Mouse (Mus musculus) R1 (cell line): ENCODE results near the gene Rpf2.
A peak's percentile ranks its signal among the peaks of the same experiment; 100 is the strongest.

Experiments used
- DNase-seq: peaks from one replicate; pipeline ENCODE4 v3.0.0-alpha.2; 2018; ENCODE audit warnings: low read depth, low spot score

Rpf2 gene

DNA sequence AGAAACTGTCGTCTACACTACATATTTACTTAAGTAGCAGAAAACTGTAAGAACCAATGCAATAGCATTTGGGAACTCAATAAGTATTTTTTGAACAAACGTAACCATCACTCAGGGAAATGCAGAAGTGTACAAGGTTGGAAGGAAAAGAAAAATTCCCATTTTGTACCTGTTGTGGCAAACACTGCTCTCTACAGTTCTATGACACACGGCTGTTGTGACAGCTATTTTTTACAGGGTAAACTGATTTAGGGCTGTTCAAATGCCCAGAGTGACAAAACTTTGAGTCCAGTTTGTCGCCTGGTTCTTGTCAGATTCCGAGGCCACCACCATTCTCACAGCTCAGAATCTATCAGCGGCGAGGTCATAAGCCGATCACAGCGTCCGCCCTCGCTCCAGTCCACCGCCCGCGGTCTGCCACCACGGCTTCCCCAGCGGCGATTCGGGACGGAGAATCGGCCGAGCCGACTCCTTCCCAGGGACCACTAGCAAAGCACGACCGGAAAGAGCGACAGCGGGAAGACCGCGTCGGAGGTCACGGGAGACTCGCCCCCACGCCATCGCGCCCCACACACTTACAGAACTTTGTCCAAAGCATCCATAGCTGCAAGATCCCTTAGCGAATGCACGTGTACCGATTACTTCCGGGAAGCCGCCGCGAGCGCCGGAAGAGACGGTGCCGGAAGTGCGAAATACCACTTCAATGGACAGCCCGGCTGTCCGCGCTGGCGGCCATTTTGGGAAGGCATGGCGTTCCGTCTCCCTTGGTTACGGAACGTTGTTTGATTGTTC, at the start of gene Rpf2:
TSS of gene Rpf2 (minus strand) at position 663 of the 792 bp plus-strand sequence.
- DNase-seq: peak; percentile 93

- no peak for DNase-seq
These were observed 45.8 kb upstream of the Rpf2 start for GRCm38 (mm10) chr10:40292640-40293039.

- no peak for DNase-seq
These were observed 39.9 kb upstream of the Rpf2 start for GRCm38 (mm10) chr10:40286767-40287166.

GRCm38 (mm10) chr10:40285571-40285970, 38.7 kb upstream of the Rpf2 start:
- no peak for DNase-seq

GRCm38 (mm10) chr10:40284997-40285396, 38.2 kb upstream of the Rpf2 start:
- no peak for DNase-seq

GRCm38 (mm10) chr10:40284179-40284831, 37.5 kb upstream of the Rpf2 start:
- DNase-seq: peak; percentile 31

DNA sequence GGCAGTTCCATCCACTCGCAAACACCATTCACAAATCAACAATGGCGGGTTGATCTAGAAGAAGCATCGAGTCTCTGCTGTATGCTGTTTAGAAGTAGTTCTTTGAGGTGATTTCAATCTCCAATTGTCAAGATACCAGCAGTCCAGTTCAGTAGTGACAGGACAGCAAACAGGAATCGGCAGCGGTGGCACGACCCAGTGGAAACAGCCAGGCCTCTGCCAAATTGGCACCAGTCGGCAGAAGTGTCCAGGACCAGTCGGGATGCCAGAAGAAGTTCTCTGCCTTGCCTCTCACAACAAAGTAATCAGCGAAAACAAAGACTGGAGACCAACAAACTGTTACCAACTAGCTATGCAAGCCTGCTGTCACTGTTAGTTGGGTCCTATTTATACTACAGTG, 36.8 kb upstream of the Rpf2 start:
- DNase-seq: no peak

GRCm38 (mm10) chr10:40281565-40281964, 34.7 kb upstream of the Rpf2 start:
- no peak for DNase-seq

GRCm38 (mm10) chr10:40278317-40278716, 31.5 kb upstream of the Rpf2 start:
- DNase-seq: no peak

DNA sequence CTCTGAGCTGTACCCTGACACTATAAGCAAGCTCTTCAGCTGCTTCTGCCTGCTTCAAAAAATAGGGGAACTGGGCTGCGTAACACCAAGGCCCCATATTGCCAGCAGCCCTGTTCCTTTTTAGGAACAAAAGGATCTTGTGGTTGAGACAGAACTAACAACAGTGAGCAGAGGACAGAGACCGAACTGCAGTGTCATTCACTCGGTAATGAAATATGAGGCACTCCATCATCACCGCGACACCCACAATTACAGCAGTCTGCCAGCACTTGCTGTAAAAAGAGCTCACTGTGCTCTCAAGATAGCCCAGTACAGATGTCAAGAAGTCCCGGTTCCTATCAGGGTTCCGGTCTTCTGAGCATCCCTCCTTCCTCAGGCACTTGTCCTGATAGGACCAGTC, 29.2 kb upstream of the Rpf2 start:
- DNase-seq: no peak

DNA sequence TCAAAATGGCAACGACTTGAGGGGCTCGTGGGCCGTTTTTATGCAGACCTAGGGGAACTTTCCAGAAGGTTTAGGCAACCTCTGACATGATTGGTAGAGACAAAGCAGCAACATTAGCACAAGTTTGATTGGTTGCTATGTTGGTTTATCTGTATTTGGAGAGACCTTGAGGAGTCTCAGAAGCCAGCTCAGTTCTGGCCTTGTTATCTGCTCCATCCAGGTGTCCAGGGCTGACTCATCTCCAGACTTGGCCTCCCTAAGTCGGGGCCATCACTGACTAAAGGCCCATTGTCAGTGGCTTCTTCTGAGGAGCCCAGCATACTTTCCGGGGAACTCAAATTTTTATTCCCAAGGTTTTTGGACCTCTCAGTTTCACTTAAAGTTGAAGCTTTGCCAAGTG, 27.1 kb upstream of the Rpf2 start:
- no peak for DNase-seq

DNA sequence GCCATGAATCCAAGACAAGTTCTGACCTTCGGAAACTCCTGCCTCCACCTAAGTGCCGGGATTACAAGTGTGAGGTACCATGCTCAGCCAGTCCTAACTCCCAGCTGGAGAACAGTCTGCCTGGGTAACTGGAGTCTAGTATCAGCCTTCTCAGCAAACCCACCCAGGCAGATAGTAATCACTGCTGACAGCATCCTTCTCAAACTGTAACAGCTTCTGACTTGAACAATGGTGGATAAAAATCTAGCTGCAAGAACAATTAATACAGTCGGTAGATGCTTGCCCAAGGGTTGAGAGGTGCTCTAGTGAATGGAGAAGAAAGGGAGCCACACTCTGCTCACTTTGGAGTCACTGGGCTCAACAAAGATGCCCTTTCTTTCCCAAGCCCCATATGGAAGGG, 24.4 kb upstream of the Rpf2 start:
- DNase-seq: no peak

GRCm38 (mm10) chr10:40264920-40265319, 18.1 kb upstream of the Rpf2 start:
- DNase-seq: peak; percentile 50

GRCm38 (mm10) chr10:40263691-40264090, 16.9 kb upstream of the Rpf2 start:
- no peak for DNase-seq

GRCm38 (mm10) chr10:40262200-40262599, 15.4 kb upstream of the Rpf2 start:
- no peak for DNase-seq

DNA sequence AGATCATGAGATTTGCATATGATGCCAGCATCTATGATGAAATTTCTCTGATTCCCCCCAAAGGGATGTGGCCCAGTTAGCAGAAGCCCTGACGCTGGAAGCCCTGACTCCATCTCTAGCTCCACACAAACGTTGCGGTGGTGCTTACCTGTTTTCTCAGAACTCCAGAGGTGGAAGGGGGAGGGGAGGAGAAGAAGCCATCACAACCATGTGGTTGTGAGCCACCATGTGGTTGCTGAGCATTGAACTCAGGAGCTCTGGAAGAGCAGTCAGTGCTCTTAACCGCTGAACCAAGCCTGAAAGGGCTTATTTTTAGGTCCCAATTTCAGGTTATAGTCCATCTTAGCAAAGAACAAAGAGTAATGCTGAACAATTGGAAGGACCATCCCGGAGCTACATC, 13.5 kb upstream of the Rpf2 start:
- DNase-seq: no peak

GRCm38 (mm10) chr10:40259542-40259941, 12.7 kb upstream of the Rpf2 start:
- peak; percentile 37 for DNase-seq

DNA sequence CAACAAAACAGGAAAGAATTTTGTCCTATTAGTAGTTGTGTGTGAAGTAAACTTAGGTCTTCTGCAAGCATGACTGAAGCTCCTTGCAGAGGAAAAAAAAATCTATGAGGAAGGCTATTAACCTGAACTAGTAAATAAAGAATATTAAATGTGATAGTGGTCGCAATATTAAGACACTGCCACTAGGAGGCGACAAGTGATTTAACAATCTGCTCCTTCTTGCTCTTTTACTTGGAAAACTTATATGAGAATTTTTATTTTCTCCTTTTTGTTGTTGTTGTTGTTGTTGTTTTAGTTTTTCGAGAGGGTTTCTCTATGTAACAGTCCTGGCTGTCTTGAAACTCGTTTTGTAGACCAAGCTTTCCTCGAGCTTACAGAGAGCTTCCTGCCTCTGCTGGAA, 12.1 kb upstream of the Rpf2 start:
- no peak for DNase-seq

- DNase-seq: peak; percentile 99
These were observed 11.6 kb upstream of the Rpf2 start for GRCm38 (mm10) chr10:40258401-40258966.

- peak; percentile 99 for DNase-seq
These were observed 10.8 kb upstream of the Rpf2 start, which contains the start of gene Gtf3c6 for GRCm38 (mm10) chr10:40257414-40258255. Gene Gtf3c6 (minus strand): TSS chr10:40258108.

GRCm38 (mm10) chr10:40256716-40257115, 9.9 kb upstream of the Rpf2 start:
- DNase-seq: peak; percentile 92

DNA sequence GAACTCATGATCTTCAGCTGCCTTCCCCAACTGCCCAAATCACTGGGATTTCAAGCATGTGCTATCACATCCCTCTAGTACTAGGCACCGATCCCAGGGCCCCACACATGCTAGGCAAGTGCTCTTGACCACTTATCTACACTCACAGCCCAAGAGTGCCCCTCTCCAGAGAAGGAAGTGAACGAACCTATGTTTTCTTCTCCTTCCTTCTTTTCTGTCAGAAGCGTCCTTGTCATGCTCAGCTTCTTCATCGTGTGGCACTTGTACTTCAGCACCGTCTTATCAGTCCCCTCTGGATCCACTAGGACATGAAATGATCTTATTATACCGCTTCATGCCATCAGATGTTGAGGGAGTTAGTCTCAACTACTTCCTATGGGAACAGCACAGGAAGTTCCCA, 4.1 kb upstream of the Rpf2 start:
- DNase-seq: no peak
